Mouse (Mus musculus) heart, embryonic 12.5 days (tissue): ENCODE results near the gene Scn8a. TPM values are rescaled to one million over a fixed set of nuclear protein-coding genes. Genes with fewer than 3 reads are reported as not detected.
A peak's percentile ranks its signal among the peaks of the same experiment; 100 is the strongest.

ENCODE experiments used
- ATAC-seq: fragments of 200-750 bp; cut with Nextera tagmentation; 2 replicates; pipeline ENCODE4 v1.8.0; 2017; ENCODE audit warnings: moderate TSS enrichment, moderate library complexity; ENCODE audit not compliant: insufficient number of reproducible peaks, low FRiP score
- H3K27ac ChIP-seq: fragments of 300-500 bp; sonication (generic); 2 replicates; pipeline ENCODE4 v1.5.1; 2016; ENCODE audit warnings: mild to moderate bottlenecking, moderate library complexity; ENCODE audit not compliant: poor library complexity, severe bottlenecking
- H3K27me3 ChIP-seq: fragments of 300-500 bp; sonication (generic); replicated peaks from 2 replicates; pipeline ENCODE4 v1.6.1; 2016; ENCODE audit warnings: mild to moderate bottlenecking, moderate library complexity
- H3K36me3 ChIP-seq: fragments of 300-500 bp; sonication (generic); 2 replicates; pipeline ENCODE4 v1.6.1; 2016; ENCODE audit warnings: mild to moderate bottlenecking, moderate library complexity
- H3K4me1 ChIP-seq: fragments of 300-500 bp; sonication (generic); replicated peaks from 2 replicates; pipeline ENCODE4 v1.6.1; 2016; ENCODE audit warnings: mild to moderate bottlenecking
- H3K4me2 ChIP-seq: fragments of 300-500 bp; sonication (generic); 2 replicates; pipeline ENCODE4 v1.6.1; 2016; ENCODE audit warnings: mild to moderate bottlenecking, moderate library complexity
- H3K4me3 ChIP-seq: fragments of 300-500 bp; sonication (generic); 2 replicates; pipeline ENCODE4 v1.5.1; 2016; ENCODE audit warnings: mild to moderate bottlenecking
- H3K9ac ChIP-seq: fragments of 300-500 bp; sonication (generic); 2 replicates; pipeline ENCODE4 v1.6.1; 2016; ENCODE audit warnings: mild to moderate bottlenecking, moderate library complexity
- H3K9me3 ChIP-seq: fragments of 300-500 bp; sonication (generic); replicated peaks from 2 replicates; pipeline ENCODE4 v1.6.1; 2016; ENCODE audit warnings: mild to moderate bottlenecking, moderate library complexity
- WGBS: fragments of 180-500 bp; shearing (Covaris S2); methylation state at CpG from one replicate; pipeline ENCODE4 v1.1.7; 2016; 5-methylcytosine and 5-hydroxymethylcytosine counted together
- polyA plus RNA-seq: library from polyadenylated mRNA; unstranded; fragments of >200 nt; fragmentation: Nextera tagmentation; extraction: Ambion mirVana; gene quantifications from 2 replicates; pipeline ENCODE4 v1.2.1, GENCODE M21; 2016

Scn8a gene
- polyA plus RNA-seq, 1 experiment from 2014 or later, result 0.69 TPM

GRCm38 (mm10) chr15:100914734-100915242, 45.1 kb downstream of the Scn8a start:
- Histone ChIP-seq H3K4me2 (peak overlapping the region; percentile 70), H3K27ac (no peak overlapping the region), H3K27me3 (peaks cover 19% of the 10 kb centered on the region), H3K36me3 (no peaks in the 10 kb centered on the region), H3K9me3 (no peaks in the 10 kb centered on the region), H3K4me1 (peaks cover 7% of the 10 kb centered on the region; the same call in 1 of the 2 replicates), H3K4me3 (peak overlapping the region; percentile 36), H3K9ac (peak overlapping the region; percentile 4; the same call in 1 of the 2 replicates)
- no peak for ATAC-seq
- WGBS, result 3% methylated on average over 24 of the region's 24 CpGs

- Histone ChIP-seq H3K4me3 (no peak overlapping the region), H3K36me3 (no peaks in the 10 kb centered on the region), H3K4me1 (0 out of 2 replicates have a peak, but pooled peaks cover 7% of the 10 kb centered on the region), H3K4me2 (no peak overlapping the region), H3K9me3 (no peaks in the 10 kb centered on the region), H3K27me3 (peaks cover 40% of the 10 kb centered on the region), H3K27ac (no peak overlapping the region), H3K9ac (no peak overlapping the region)
- no peak for ATAC-seq
- WGBS, result 32% methylated on average over 4 of the region's 4 CpGs
Measured at GRCm38 (mm10) chr15:100918046-100918445, 48.4 kb downstream of the Scn8a start.

- H3K4me1 ChIP-seq, result 0 out of 2 replicates have a peak, but pooled peaks cover 8% of the 10 kb centered on the region
- H3K27me3 ChIP-seq, result peaks cover 36% of the 10 kb centered on the region
- no peak overlapping the region for H3K9ac ChIP-seq
- ATAC-seq, result no peak
- no peak overlapping the region for H3K4me3 ChIP-seq
- H3K9me3 ChIP-seq, result no peaks in the 10 kb centered on the region
- peak overlapping the region; percentile 22; the same call in 1 of the 2 replicates for H3K4me2 ChIP-seq
- WGBS, result 92% methylated on average over 11 of the region's 11 CpGs
- H3K36me3 ChIP-seq, result no peaks in the 10 kb centered on the region
- no peak overlapping the region for H3K27ac ChIP-seq
Measured at GRCm38 (mm10) chr15:100922210-100922609, 52.6 kb downstream of the Scn8a start.

GRCm38 (mm10) chr15:100923476-100923875, 53.8 kb downstream of the Scn8a start:
- Histone ChIP-seq H3K4me2 (peak overlapping the region; percentile 32), H3K9me3 (no peaks in the 10 kb centered on the region), H3K4me3 (no peak overlapping the region), H3K4me1 (0 out of 2 replicates have a peak, but pooled peaks cover 4% of the 10 kb centered on the region), H3K27ac (no peak overlapping the region), H3K9ac (0 out of 2 replicates have a peak overlapping the region, but pooled peaks have one; percentile 16), H3K36me3 (no peaks in the 10 kb centered on the region), H3K27me3 (peaks cover 36% of the 10 kb centered on the region)
- ATAC-seq, result no peak
- 20% methylated on average over 19 of the region's 19 CpGs for WGBS

- H3K4me2 ChIP-seq, result no peak overlapping the region
- WGBS, result 78% methylated on average over 10 of the region's 10 CpGs
Measured at GRCm38 (mm10) chr15:100924941-100925340, 55.3 kb downstream of the Scn8a start.

GRCm38 (mm10) chr15:100930477-100930876, 60.8 kb downstream of the Scn8a start:
- Histone ChIP-seq H3K9me3 (no peaks in the 10 kb centered on the region), H3K9ac (no peak overlapping the region), H3K36me3 (no peaks in the 10 kb centered on the region), H3K4me2 (no peak overlapping the region), H3K27me3 (peaks cover 16% of the 10 kb centered on the region), H3K4me1 (no peaks in the 10 kb centered on the region), H3K4me3 (no peak overlapping the region), H3K27ac (no peak overlapping the region)
- ATAC-seq, result no peak
- 24% methylated on average over 3 of the region's 3 CpGs for WGBS

More at GRCm38 (mm10) chr15:100924941-100925340, 55.3 kb downstream of the Scn8a start:
- ATAC-seq, result no peak; the same call in 1 of the 2 replicates
- Histone ChIP-seq H3K27me3 (peaks cover 32% of the 10 kb centered on the region), H3K9ac (no peak overlapping the region), H3K9me3 (no peaks in the 10 kb centered on the region), H3K4me1 (0 out of 2 replicates have a peak, but pooled peaks cover 4% of the 10 kb centered on the region), H3K36me3 (no peaks in the 10 kb centered on the region), H3K4me3 (no peak overlapping the region), H3K27ac (no peak overlapping the region)

- Histone ChIP-seq H3K4me1 (no peaks in the 10 kb centered on the region), H3K9me3 (no peaks in the 10 kb centered on the region), H3K4me2 (peak overlapping the region; percentile 19), H3K4me3 (no peak overlapping the region), H3K36me3 (no peaks in the 10 kb centered on the region), H3K27me3 (peaks cover 16% of the 10 kb centered on the region; the same call in 1 of the 2 replicates), H3K9ac (no peak overlapping the region), H3K27ac (no peak overlapping the region)
- ATAC-seq, result no peak
- 56% methylated on average over 24 of the region's 24 CpGs for WGBS
Measured at GRCm38 (mm10) chr15:100936176-100936575, 66.5 kb downstream of the Scn8a start.

- no peak overlapping the region for H3K9ac ChIP-seq
- 83% methylated on average over 13 of the region's 13 CpGs for WGBS
- no peaks in the 10 kb centered on the region for H3K36me3 ChIP-seq
- no peak overlapping the region for H3K4me3 ChIP-seq
- H3K27ac ChIP-seq, result no peak overlapping the region
- H3K9me3 ChIP-seq, result 0 out of 2 replicates have a peak, but pooled peaks cover 6% of the 10 kb centered on the region
- no peak overlapping the region for H3K4me2 ChIP-seq
- no peaks in the 10 kb centered on the region for H3K4me1 ChIP-seq
- no peak for ATAC-seq
- H3K27me3 ChIP-seq, result peaks cover 5% of the 10 kb centered on the region; the same call in 1 of the 2 replicates
Measured at GRCm38 (mm10) chr15:100948383-100948782, 78.7 kb downstream of the Scn8a start.

- Histone ChIP-seq H3K27me3 (peaks cover 5% of the 10 kb centered on the region; the same call in 1 of the 2 replicates), H3K4me2 (no peak overlapping the region), H3K4me3 (no peak overlapping the region), H3K4me1 (no peaks in the 10 kb centered on the region), H3K9me3 (0 out of 2 replicates have a peak, but pooled peaks cover 6% of the 10 kb centered on the region), H3K27ac (no peak overlapping the region), H3K36me3 (no peaks in the 10 kb centered on the region), H3K9ac (no peak overlapping the region)
- WGBS, result 80% methylated on average over 4 of the region's 4 CpGs
- no peak for ATAC-seq
Measured at GRCm38 (mm10) chr15:100949169-100949568, 79.5 kb downstream of the Scn8a start.

- Histone ChIP-seq H3K4me1 (no peaks in the 10 kb centered on the region), H3K4me3 (no peak overlapping the region), H3K4me2 (no peak overlapping the region), H3K36me3 (no peaks in the 10 kb centered on the region), H3K27ac (no peak overlapping the region), H3K27me3 (peaks cover 15% of the 10 kb centered on the region), H3K9me3 (0 out of 2 replicates have a peak, but pooled peaks cover 6% of the 10 kb centered on the region), H3K9ac (no peak overlapping the region)
- 69% methylated on average over 10 of the region's 10 CpGs for WGBS
- ATAC-seq, result no peak
Measured at GRCm38 (mm10) chr15:100951491-100951890, 81.8 kb downstream of the Scn8a start.

- no peak for ATAC-seq
- H3K9ac ChIP-seq, result no peak overlapping the region
- H3K27ac ChIP-seq, result no peak overlapping the region
- H3K4me1 ChIP-seq, result no peaks in the 10 kb centered on the region
- WGBS, result 81% methylated on average over 2 of the region's 2 CpGs
- H3K4me2 ChIP-seq, result no peak overlapping the region
- no peaks in the 10 kb centered on the region for H3K36me3 ChIP-seq
- peaks cover 15% of the 10 kb centered on the region for H3K27me3 ChIP-seq
- H3K9me3 ChIP-seq, result no peaks in the 10 kb centered on the region
- no peak overlapping the region for H3K4me3 ChIP-seq
Measured at GRCm38 (mm10) chr15:100952292-100952691, 82.6 kb downstream of the Scn8a start.
